Mouse (Mus musculus) adrenal gland, adult 18-20 months (tissue): ENCODE results near the gene Nhsl2. TPM values are rescaled to one million over a fixed set of nuclear protein-coding genes. Genes with fewer than 3 reads are reported as not detected.
A peak's percentile ranks its signal among the peaks of the same experiment; 100 is the strongest.
"Not testable (repeated sequence)": the region's sequence is repeated elsewhere in the genome, so short reads cannot be mapped to it uniquely, and the experiment has no call there.

Experiments
- DNase-seq, 2 experiments: peaks; one replicate each; pipeline ENCODE4 v3.0.0; 2021 to 2022; ENCODE audit warnings: low spot score in 2 of 2
- long read RNA-seq, 2 experiments: library from polyadenylated mRNA; stranded (forward); transcript quantifications; one replicate each; pipeline ENCODE4 v2.0.0; 2021
- total RNA-seq, 2 experiments: library from RNA; stranded (reverse); gene quantifications; 1 replicate in 1 of 2; 2 replicates in 1 of 2; pipeline ENCODE4 v1.2.3; 2021

Gene Nhsl2
- 1 to 10 TPM; 3.8 to 5.1 TPM for total RNA-seq
- long read RNA-seq, experiment 1: 0 reads
- long read RNA-seq, experiment 2, partial matches to known transcripts: 0 of 1 reads
- long read RNA-seq, experiment 2, other reads (novel, unspliced or antisense): 1 of 1 reads

GRCm38 (mm10) chrX:101849281-101849821 lies at the start of gene Nhsl2:
Nhsl2 (plus strand) TSS chrX:101849385.
- peak; percentile 36 to 45 for DNase-seq

- no peak for DNase-seq
Measured at GRCm38 (mm10) chrX:101805512-101805911, 43.7 kb upstream of the Nhsl2 start.

GRCm38 (mm10) chrX:101811750-101812149 lies 37.4 kb upstream of the Nhsl2 start:
- DNase-seq: no peak

GRCm38 (mm10) chrX:101819163-101819562 lies 30.0 kb upstream of the Nhsl2 start:
- DNase-seq: no peak

GRCm38 (mm10) chrX:101819980-101820379 lies 29.2 kb upstream of the Nhsl2 start:
- DNase-seq: not testable (repeated sequence)

- DNase-seq: no peak
Measured at GRCm38 (mm10) chrX:101847191-101847795, 1.9 kb upstream of the Nhsl2 start.

- DNase-seq: peak in 1 of 2 experiments; percentile 6
Measured at GRCm38 (mm10) chrX:101849901-101850551, 841 bp downstream of the Nhsl2 start.

GRCm38 (mm10) chrX:101851566-101852354 lies 2.6 kb downstream of the Nhsl2 start:
- no peak for DNase-seq

GRCm38 (mm10) chrX:101863666-101864378 lies 14.6 kb downstream of the Nhsl2 start:
- DNase-seq: no peak

GRCm38 (mm10) chrX:101864788-101865187 lies 15.6 kb downstream of the Nhsl2 start:
- DNase-seq: no peak

- DNase-seq: no peak
Measured at GRCm38 (mm10) chrX:101874147-101874546, 25.0 kb downstream of the Nhsl2 start.

DNA sequence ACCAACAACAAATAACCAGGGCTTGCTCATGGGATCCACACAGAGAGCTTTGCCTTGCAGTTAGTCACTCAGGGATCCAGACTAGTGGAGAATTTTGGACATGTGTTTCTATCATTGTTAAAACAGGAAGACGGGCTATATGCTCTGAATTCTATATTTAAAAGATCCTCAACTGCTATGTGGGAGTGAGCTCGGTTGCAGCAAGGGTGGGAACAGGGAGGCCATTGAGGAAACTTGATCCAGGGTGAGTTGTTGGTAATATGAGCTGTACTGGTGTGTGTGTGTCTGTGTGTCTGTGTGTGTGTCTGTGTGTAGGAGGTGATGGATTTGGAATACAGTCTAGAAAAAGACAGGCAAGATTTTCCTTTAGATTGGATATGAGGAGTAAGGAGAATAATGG lies 25.7 kb downstream of the Nhsl2 start:
- no peak for DNase-seq

DNA sequence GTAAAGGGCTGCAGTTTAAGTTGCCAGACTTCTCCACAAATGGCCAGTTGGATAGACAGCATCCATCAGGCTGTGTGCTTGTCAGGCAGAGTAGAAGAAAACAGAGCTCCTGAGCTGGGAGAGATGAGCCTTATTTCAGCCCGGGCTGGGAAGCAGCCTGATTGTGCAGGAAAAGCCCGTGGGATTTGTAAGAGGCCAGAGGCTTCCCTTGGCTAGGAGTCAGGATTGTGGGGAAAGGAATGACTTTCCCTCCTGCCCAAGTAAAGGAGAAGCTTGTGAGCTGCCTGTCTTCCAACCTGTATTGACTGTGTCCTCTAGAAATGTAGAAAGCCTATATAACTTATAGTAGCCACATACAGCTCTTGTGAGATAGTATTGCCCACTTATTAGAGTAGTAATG lies 27.0 kb downstream of the Nhsl2 start:
- no peak for DNase-seq

DNA sequence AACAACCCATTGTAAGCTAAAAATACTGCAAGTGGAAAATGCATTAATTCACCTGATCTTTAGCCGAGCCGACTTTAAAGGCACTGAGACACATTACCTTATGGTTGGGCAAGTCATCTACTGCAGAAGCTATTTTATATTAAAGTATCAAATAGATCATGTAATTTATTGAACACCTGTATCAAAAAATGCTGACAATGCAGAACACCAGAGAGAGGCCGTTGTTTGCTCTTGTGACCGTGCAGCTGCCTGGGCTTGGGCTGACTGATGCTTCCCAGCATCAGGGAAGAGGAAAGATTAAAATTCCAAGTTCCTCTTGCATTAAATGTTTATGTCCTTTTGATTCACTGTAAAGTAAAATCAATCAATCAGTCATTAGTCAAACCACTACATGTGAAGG lies 28.7 kb downstream of the Nhsl2 start:
- DNase-seq: no peak

DNA sequence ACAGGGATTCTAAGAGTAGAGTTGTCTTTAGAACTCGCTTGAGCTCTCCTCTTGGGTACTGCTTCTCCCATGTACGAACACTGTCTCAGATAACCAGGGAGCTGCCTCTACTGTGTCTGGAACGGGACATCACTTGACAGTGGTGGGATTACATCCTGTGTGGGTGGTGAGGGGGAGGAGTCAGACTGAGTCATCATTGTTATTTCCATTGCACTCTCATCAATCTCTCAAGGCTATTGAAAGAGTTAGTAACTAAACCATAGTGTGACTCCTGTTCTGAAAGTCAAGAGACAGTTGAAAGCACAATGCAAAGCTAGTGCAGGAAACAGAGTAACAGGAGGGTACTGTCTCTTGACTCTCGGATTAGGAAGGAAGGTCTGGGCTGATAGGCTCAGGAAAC lies 29.4 kb downstream of the Nhsl2 start:
- DNase-seq: no peak

- DNase-seq: no peak
Measured at GRCm38 (mm10) chrX:101882141-101882751, 33.1 kb downstream of the Nhsl2 start.

- no peak for DNase-seq
Measured at GRCm38 (mm10) chrX:101889384-101889783, 40.2 kb downstream of the Nhsl2 start.

- DNase-seq: peak in 1 of 2 experiments; percentile 23
Measured at GRCm38 (mm10) chrX:101889813-101890469, 40.8 kb downstream of the Nhsl2 start.

GRCm38 (mm10) chrX:101893796-101894195 lies 44.6 kb downstream of the Nhsl2 start:
- DNase-seq: no peak

DNA sequence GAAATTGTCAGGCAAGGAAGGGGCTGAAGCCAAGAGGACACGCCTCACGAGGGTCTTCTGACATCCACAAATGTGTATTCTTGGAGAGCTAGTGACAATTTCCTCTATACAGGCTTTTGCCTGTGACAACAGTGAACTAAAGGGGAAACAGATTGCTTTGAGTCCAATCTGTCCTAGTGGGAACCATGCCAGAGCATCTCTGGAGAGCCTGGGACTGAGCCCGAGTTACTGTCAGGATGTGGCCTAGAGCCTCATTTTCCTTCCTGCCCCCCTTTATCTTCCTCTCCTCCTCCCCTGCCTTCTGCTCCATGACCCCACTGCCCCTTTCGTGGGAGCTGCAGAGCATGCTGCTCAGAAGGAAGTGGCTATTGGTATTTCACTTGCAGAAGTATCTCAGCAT lies 49.2 kb downstream of the Nhsl2 start:
- DNase-seq: no peak
